Mouse (Mus musculus) kidney, adult 2 months (tissue): ENCODE data around the gene Dus3l.

Experiments used
- CTCF ChIP-seq: fragments of 200-500 bp; conservative IDR thresholded peaks from 2 replicates; pipeline ENCODE4 v1.5.1; 2011; ENCODE audit warnings: low read depth, mild to moderate bottlenecking, control low read depth, low read length, moderate library complexity, mixed read lengths; ENCODE audit not compliant: insufficient read depth, insufficient read length
- POLR2A ChIP-seq: fragments of 200-500 bp; IDR thresholded peaks from one replicate; pipeline ENCODE4 v1.6.1; 2011; ENCODE audit warnings: low read depth, low read length, control low read depth

DNA sequence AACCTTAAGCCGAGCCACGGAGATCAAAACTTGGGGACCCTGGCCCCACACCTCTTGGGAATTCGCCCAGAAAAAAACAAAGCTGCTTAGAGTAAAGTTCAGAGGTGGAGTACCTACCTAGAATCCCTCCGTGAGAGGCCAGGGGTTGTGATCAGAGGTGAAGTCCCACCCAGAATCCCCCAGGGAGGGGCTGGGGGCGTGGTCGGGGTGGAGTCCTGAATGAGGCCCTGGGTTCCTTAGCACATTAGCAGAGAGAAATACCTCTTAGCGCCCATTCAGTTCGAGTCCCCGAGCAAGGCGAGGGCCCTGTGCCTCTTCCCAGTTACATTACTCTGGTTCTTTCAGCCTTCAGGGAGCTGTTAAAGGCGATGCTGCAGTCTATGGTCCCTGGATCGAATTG lies 36.9 kb upstream of the Dus3l start:
- TF ChIP-seq CTCF (no peak), POLR2A (no peak)
